Mouse (Mus musculus): ENCODE data around the gene Pigq. TPM values are rescaled to one million over a fixed set of nuclear protein-coding genes. Genes with fewer than 3 reads are reported as not detected.

Gene Pigq
- total RNA-seq, 2 experiments from 2014 or later: 108 to 113 TPM

DNA sequence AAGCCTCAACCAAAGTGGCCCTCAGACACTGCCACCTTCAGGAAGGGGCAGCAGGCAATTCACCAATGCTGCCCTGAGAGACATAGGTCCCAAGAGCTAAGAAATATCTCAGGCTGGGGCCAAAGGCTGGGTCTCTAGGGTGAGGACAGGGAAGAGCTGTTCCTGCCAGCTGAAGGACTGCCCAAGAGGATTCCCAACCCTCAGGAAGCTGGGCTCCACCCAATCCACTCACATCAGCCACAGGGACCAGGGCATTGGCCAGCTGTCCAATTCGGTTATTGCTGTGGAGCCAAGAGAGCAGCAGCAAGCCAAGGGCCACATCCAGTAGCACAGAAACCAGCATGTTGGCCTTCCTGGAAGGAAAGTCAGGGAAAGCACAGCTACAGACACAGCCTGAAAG, 10.2 kb downstream of the Pigq start:
- no peak for DNase-seq (ENCODE audit: low spot score in 2 of 2)

DNA sequence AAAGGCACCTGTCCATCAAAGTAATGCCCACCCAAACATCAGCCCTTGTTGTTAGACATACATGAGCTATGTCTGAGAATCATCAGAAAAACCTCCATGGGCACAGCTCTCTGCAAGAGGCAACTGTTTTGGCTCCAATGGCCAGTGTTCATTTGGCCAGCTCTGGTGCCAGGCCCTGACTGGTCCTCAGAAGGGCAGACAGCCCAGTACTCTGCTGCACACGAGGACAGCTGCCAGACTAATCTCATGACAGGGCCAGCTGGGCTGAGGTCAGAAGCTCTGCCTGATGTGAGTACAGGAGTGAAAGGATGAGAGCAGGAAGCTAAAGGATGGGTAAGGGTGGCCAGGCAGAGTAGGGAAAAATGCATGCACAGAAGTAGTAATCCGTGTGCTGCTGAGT, 19.4 kb downstream of the Pigq start:
- DNase-seq (ENCODE audit: low spot score in 2 of 2): peak; percentile 51 to 74

GRCm38 (mm10) chr17:25922120-25922519, 22.6 kb downstream of the Pigq start:
- no peak for DNase-seq (ENCODE audit: low spot score in 2 of 2)

DNA sequence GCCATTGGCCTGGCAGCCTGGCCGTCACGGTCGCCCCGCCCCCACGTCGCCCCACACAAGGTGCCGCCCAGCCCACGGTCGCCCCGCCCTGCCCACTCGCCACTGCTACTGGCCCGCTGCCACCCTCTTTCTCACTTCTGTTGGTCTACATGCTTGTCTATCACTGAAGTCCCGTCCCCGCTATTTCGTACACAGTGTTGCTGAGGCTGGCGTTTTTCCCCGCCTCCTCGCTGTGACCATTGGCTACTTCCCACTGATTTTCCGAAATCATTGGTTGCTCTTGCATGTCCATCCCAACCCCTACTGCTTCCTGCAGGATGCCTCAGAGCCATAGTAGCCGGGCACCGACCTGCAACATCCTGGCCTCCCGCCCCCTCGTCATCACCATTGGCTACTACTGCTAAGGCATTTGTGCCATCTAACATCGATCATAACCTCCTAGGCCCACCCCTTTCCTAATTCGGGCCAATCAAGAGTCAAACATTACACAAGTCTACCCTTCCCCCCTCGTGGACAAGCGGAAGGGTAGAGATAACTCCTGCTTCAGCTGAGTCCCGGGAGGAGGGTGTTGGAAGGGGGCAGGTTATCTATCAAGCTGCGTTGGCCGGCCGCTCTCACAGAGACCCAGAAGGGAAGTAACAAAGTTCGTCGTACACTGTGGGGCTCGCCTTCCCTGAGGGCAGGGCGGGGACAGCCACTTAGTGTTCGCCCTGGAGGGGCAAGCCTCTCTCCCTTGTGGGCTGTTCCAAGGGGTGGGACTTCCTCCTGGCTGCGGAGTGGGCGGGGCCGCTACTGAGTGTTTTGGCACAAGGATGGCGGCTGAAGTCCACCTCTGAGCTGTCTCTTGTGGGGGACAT, 24.7 kb downstream of the Pigq start:
- DNase-seq (ENCODE audit: low spot score in 2 of 2): peak; percentile 100

- peak in 1 of 2 experiments; percentile 62 for DNase-seq (ENCODE audit: low spot score in 2 of 2)
Observed at GRCm38 (mm10) chr17:25919144-25919785, 25.5 kb downstream of the Pigq start, which contains the start of gene Rab40c. Rab40c (minus strand) TSS chr17:25919727.

DNA sequence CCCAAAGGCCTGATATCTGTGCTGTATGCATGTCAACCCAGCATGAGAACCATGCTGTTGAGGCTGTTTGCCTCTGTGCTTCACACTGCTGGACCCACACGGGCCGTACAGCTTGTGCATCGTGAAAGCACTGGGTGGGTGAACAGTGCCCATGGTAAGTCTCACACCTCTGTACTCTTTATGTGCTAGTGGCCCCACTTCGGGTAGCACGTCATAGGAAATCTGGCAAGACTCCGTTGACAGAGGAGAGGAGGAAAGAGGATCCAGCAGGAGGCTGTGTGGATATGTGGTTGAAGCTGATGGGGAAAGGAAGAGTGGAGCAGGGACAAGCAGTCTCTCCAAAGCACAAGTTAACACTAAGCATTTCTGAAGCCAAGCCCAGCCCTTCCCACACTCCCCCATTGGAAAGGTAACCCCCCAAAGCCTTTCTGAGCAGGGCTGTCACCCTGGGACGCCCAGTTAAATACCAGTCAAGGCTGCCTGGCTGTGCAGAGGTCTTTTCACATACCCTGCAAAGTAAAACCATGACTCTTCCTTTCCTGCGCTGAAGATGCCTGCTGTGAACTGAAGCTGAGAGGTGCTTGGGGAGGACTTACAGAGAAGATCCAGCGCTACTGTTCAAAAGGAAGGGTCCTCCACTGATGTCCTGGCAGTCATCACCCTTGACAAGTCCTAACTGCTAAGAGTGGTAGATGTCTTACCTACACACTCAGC, 26.5 kb downstream of the Pigq start:
- no peak for DNase-seq (ENCODE audit: low spot score in 2 of 2)

DNA sequence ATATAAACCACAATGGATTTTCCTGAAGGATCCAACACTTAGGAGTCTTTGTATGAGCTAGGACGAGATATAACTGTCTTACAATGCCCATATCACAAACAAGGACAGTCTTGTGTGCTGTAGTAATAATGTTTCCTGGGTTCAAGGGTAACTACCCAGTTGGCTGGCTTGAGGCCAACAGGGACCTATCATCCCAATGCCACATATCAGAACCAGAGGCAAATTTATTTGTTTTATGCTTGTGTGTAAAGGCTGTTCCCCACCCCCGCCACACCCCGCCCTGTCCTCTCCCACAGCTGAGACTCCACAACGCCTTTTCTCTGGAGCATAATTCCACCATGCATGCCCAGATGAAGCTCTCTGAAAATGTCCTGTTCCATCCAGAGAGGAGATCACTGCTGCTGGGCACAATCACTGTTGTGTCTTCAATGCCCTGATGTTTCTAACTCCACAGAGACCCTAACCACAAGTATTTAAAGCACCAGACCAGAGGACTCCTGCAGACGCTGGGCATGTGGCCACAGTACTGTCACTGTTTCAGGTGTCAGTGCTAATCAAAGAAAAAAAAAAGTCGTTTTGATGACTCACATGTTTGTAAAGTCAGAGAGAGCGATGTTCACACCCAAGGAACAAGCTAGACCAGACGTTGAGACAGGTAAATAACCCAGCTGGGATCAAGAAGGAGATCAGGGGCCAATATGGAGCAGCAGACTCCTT, 27.6 kb downstream of the Pigq start:
- DNase-seq (ENCODE audit: low spot score in 2 of 2): no peak

DNA sequence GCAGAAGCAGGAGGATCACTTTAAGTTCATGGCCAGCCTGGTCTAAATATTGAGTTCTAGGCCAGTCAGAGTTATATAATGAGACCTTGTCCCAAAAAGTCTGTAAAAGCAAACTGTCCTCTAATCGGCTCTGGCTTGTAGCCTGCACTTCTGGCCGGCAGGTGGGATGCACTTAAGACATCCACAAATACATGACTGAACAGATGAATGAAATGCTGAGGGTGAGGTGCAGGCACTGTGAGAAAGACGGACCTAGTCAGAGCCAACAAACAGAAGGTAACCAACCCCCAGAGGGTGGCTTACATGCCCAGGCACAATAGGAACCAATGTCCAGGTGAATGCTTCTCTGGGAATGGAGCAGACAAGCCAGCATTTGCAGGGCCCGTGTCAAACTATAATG, 30.4 kb downstream of the Pigq start:
- DNase-seq (ENCODE audit: low spot score in 2 of 2): no peak

DNA sequence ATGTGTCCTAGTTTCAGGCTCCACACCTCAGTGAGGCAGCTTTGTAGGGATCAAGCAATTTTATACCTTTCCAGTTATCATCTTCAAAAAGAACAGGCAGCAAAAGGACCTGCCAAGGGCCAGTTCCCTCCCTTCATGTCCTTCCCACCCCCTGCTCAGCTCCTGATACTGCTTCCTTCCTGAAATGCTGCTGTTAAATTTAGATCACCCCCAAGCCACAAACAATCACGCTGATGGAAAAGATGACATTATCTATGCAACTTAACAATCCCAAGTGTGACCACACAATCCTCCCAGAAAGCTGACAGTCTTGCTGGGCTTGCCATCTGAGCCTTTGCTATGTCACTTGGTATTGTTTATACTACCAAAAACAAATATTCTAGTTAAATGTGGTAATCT, 30.9 kb downstream of the Pigq start:
- DNase-seq (ENCODE audit: low spot score in 2 of 2): no peak

GRCm38 (mm10) chr17:25913186-25913876, 31.4 kb downstream of the Pigq start:
- peak; percentile 46 to 80 for DNase-seq (ENCODE audit: low spot score in 2 of 2)

GRCm38 (mm10) chr17:25911816-25912215, 32.9 kb downstream of the Pigq start:
- DNase-seq (ENCODE audit: low spot score in 2 of 2): no peak

DNA sequence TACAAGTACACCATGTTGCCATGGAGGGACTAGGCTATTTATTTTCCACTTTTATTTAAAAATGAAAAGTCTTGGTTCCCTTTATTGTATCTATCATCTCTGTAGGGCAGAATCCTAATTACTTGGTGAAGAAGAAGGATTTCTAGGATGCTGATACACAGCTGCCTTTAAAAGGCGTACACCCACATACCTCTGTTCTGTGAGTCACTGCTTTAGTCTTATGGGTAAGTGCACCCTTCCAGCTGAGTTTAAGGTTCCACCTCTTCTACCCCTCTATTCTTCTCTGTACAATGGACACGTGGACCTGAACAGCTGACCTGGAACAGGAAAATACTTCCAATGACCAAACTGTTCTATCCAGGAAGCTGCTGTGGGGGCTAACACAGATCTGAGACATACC, 37.1 kb downstream of the Pigq start:
- DNase-seq (ENCODE audit: low spot score in 2 of 2): no peak

DNA sequence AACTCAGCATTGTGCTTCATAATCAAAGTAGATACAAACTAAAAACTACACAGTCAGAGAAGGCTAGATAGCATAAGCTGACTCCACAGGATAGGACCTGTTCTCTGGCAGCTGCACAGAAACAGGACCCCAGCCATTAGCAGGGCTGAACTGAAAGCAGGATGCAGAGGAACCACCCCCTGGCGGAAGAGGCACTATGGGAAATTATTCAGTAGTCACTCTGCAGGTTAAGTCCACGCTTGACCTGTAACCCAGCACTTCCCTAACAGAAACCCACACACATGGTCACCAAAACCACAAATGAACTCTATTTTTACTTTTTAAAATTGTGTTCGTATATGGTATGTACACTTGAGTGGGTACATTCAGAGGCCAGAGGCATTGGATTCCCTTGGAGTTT, 41.7 kb downstream of the Pigq start:
- no peak for DNase-seq (ENCODE audit: low spot score in 2 of 2)

- no peak for DNase-seq (ENCODE audit: low spot score in 2 of 2)
Observed at GRCm38 (mm10) chr17:25900193-25900592, 44.5 kb downstream of the Pigq start.

DNA sequence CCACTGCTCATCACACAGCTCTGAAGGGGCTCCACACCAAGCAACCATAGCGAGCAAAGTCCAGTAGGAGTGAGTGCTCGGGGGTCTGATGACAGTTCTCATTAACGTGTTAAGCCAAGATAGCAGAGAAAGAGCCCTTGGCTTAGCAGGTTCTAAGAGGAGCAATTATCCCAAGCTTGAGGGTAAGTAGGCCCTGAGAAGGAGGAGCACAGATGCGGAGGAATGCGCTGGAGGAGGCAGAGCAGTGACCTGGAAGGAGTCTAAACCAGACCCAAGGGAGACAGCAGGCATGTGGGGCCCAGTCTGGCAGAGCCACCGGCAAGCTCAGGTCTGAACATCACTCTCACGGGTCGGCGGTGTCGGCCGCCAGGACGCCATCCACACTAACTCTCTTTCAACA, 48.8 kb downstream of the Pigq start:
- DNase-seq (ENCODE audit: low spot score in 2 of 2): no peak

- DNase-seq (ENCODE audit: low spot score in 2 of 2): no peak
Observed at GRCm38 (mm10) chr17:25895415-25895814, 49.3 kb downstream of the Pigq start.

DNA sequence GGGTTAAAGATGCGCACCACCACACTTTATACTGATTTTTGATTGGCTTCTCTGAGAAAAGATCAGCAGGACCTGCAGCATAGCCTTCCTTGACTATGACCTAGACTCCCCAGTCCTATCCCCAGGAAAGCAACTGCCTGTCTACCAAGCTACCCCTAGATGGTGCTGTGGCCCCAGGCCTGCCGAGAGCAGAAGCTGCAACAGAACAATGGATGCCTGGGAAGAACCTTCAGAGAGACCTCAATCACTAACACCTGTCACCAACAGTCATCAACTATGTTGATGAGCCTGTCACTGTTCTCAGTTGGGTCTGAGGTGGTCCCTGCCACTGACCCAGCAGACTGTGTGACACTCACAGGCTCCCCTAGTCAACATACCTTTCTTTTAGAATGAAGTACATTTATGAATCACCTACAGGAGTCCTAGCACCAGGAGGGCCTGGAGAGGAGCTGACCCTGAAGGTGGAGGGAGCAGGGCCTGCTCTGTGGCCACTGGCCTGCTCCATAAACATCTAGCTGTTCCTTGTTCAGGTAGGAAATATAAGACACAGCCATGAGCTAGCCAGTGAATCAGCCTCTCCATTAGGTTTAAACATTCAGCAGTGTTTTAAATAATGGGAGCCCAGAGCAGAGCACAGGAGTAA, 50.6 kb downstream of the Pigq start:
- DNase-seq (ENCODE audit: low spot score in 2 of 2): peak in 1 of 2 experiments; percentile 82

- DNase-seq (ENCODE audit: low spot score in 2 of 2): no peak
Observed at GRCm38 (mm10) chr17:25888837-25889236, 55.9 kb downstream of the Pigq start.

- no peak for DNase-seq (ENCODE audit: low spot score in 2 of 2)
Observed at GRCm38 (mm10) chr17:25887467-25887866, 57.3 kb downstream of the Pigq start.

- DNase-seq (ENCODE audit: low spot score in 2 of 2): no peak
Observed at GRCm38 (mm10) chr17:25886806-25887205, 57.9 kb downstream of the Pigq start.
